Mouse (Mus musculus) testis, adult 2 months (tissue): ENCODE data around the gene Vamp1. TPM values are rescaled to one million over a fixed set of nuclear protein-coding genes. Genes with fewer than 3 reads are reported as not detected.

Experiments
- H3K27ac ChIP-seq: fragments of 200-500 bp; 2 replicates; pipeline ENCODE4 v1.5.1; 2012; ENCODE audit warnings: low read depth, low read length; ENCODE audit not compliant: control insufficient read depth, insufficient read depth
- H3K27me3 ChIP-seq: fragments of 200-500 bp; 2 replicates; pipeline ENCODE4 v1.6.1; 2012; ENCODE audit warnings: mild to moderate bottlenecking, low read length, moderate library complexity; ENCODE audit not compliant: control insufficient read depth, insufficient read depth
- H3K36me3 ChIP-seq: fragments of 200-500 bp; 2 replicates; pipeline ENCODE4 v1.6.1; 2012; ENCODE audit warnings: mild to moderate bottlenecking, low read length; ENCODE audit not compliant: control insufficient read depth, insufficient read depth
- H3K4me1 ChIP-seq: fragments of 200-500 bp; 2 replicates; pipeline ENCODE4 v1.6.1; 2012; ENCODE audit warnings: low read length; ENCODE audit not compliant: control insufficient read depth, insufficient read depth
- H3K4me3 ChIP-seq: fragments of 200-500 bp; 2 replicates; pipeline ENCODE4 v1.5.1; 2012; ENCODE audit warnings: low read depth, mild to moderate bottlenecking, low read length, moderate library complexity, mixed read lengths; ENCODE audit not compliant: control insufficient read depth
- CTCF ChIP-seq: fragments of 200-500 bp; IDR thresholded peaks from 2 replicates; pipeline ENCODE4 v1.5.1; 2012; ENCODE audit warnings: low read depth, mild to moderate bottlenecking, inconsistent platforms, low read length, moderate library complexity; ENCODE audit not compliant: control insufficient read depth, insufficient read depth, insufficient replicate concordance
- POLR2A ChIP-seq: fragments of 200-500 bp; IDR thresholded peaks from 2 replicates; pipeline ENCODE4 v1.6.1; 2012; ENCODE audit warnings: low read depth, mild to moderate bottlenecking, inconsistent platforms, low read length, moderate library complexity; ENCODE audit not compliant: control insufficient read depth
- polyA plus RNA-seq: library from polyadenylated mRNA; depleted of rRNA; stranded (reverse); fragments of >200 nt; gene quantifications from 2 replicates; pipeline ENCODE4 v1.2.3, GENCODE M21; 2012

Gene Vamp1
- polyA plus RNA-seq, 1 experiment: 11.3 TPM

DNA sequence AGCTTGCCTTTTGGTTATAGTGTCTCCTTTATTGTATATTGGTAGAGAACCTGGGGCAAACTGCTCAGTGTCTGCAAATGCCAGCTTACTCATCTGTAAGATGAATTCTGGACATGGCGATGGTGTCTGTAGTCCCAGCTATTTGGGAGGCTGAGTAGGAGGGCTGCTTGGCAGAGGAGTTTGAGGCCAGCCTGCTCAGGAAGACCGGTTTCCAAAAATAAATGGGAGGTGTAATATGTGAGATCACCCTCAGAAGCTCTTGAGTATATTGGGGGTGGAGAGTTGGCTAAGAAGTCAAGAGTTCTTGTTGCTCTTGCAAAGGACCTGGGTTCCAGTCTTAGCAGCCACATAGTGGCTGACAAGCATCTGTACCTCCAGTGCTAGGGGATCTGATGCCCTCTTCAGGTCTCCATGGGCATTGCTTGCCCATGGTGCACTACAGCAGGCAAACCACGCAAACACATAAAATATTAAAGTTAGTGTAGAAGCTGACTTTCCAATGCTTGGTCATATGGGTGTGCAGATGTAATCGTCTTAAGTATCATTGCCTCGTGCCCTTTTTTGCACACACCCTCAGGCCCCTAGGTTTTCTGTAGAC lies 10.3 kb downstream of the Vamp1 start:
- H3K36me3 ChIP-seq: no peaks in the 10 kb centered on the region
- H3K27me3 ChIP-seq: no peaks in the 10 kb centered on the region
- no peak for TF ChIP-seq POLR2A
- peak; percentile 31; the same call in 1 of the 2 replicates for TF ChIP-seq CTCF
- H3K27ac ChIP-seq: no peak overlapping the region
- H3K4me3 ChIP-seq: no peak overlapping the region
- H3K4me1 ChIP-seq: no peaks in the 10 kb centered on the region

DNA sequence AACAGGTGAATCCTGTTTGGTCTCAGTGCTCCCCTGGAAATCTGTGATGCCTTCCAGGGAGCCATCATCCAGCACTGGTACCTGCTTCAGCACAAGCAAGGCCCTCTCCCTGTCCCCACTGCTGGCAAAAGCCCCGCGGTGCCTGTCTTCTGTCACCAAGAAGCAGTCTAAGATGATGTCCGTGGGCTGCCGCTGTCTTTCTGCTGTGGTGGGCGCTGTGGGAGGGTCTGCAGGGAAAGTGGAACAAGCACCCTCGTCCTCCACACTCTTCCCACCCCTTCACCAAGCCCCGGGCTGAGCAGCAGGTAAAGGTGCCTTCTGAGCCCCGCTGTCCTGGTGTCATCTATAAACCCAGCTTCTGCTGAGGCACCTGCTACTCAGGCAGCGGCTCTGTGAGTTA lies 15.2 kb downstream of the Vamp1 start:
- no peaks in the 10 kb centered on the region for H3K36me3 ChIP-seq
- no peak for TF ChIP-seq POLR2A
- TF ChIP-seq CTCF: no peak
- H3K27me3 ChIP-seq: no peaks in the 10 kb centered on the region
- peaks cover 8% of the 10 kb centered on the region for H3K4me1 ChIP-seq
- no peak overlapping the region for H3K27ac ChIP-seq
- peak overlapping the region; percentile 91 for H3K4me3 ChIP-seq

DNA sequence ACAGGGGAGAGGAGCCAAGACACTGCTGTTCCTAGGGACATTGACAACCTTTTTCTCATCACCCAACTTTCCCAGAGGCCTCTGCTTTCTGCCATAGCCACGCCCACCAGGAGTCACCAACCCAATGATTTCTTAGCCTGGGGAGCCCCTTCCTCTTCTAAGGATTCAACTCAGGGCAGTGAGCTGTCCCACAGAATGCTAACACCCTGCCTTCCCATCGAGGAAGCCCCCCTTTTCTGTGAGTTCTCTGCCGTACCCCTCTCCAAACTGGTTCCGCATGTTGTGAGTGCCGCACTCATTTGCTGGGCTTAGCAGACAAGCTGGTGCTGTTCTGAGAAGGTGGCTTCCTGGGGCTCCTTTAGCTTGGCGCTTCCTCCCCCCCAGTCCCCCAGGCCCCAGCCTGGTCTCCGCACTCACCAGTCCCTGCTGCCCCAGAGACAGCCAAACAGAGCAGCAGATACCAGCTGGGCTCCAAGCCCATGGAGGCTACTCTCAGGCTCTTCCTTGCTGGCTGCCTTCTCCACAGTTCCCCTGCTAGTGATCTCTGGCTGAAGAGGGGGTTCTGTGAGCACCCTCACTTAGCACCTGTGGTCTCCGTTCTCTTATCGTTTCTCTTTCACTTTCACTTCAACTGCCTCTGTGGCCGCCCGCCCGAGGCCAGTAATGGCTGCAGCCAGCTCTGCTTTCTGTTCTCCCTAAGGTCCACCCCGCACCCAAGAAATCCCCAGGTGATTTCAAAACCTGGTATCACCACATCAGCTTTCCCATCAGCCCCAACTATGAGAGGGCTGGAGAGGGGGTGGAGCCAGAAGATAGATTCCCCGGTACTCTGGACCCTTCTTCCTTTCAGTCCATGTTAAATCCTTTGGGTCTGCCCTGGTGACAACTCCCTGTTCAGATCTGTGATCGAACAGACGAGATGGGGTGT lies 16.0 kb downstream of the Vamp1 start, which contains the start of gene Tapbpl:
Gene Tapbpl, minus strand, starts transcription at position 744 of the 928 bp plus-strand sequence.
- TF ChIP-seq POLR2A (no peak; the same call in 1 of the 2 replicates), CTCF (no peak)
- no peaks in the 10 kb centered on the region for H3K36me3 ChIP-seq
- H3K27me3 ChIP-seq: no peaks in the 10 kb centered on the region
- H3K4me1 ChIP-seq: peaks cover 8% of the 10 kb centered on the region
- peak within 1 kb of the TSS; percentile 91 for H3K4me3 ChIP-seq
- peak within 1 kb of the TSS; percentile 91 for H3K27ac ChIP-seq

DNA sequence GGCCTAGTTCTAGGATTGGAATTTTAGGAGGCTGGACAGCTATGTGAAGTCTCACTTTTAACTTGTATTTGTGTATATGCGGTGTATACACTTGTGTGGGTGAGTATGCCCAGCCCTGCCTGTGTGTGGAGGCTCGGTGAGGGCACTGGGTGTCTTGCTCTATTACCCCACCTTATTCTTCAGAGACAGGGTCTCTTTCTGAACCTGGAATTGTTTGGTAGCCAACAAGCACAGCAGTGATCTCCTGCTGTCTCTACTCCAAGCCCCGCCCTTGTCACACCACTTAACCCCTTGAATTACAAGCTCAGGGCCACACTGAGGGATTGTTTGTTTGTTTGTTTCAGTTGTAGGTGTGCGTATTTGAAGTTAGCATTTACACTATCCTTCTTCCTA lies 16.7 kb downstream of the Vamp1 start:
- peak overlapping the region; percentile 91 for H3K4me3 ChIP-seq
- H3K36me3 ChIP-seq: no peaks in the 10 kb centered on the region
- TF ChIP-seq CTCF (no peak), POLR2A (no peak; the same call in 1 of the 2 replicates)
- H3K27ac ChIP-seq: peak overlapping the region; percentile 91
- H3K4me1 ChIP-seq: peaks cover 8% of the 10 kb centered on the region
- no peaks in the 10 kb centered on the region for H3K27me3 ChIP-seq

DNA sequence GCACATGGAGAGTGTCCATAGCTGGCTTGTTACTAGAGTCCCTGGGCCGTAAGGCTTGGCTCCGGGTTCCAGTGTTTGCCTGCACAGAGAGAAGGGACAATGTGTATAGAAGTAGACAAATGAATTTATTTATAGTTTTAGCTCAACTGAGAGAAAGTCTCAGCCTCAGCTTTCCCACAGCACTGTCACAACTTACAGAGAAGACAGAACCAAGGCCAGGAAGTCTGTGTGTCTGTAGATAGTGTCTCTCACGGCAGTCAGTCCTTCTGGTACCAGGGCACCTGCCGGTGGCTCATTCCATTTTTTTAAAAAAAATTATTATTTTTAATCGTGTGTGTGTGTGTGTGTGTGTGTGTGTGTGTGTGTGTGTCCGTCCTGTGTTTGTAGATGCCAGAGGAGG lies 17.2 kb downstream of the Vamp1 start:
- no peak for TF ChIP-seq POLR2A
- no peak for TF ChIP-seq CTCF
- Histone ChIP-seq H3K27me3 (no peaks in the 10 kb centered on the region), H3K4me1 (peaks cover 8% of the 10 kb centered on the region), H3K36me3 (no peaks in the 10 kb centered on the region), H3K27ac (no peak overlapping the region), H3K4me3 (peak overlapping the region; percentile 91)

DNA sequence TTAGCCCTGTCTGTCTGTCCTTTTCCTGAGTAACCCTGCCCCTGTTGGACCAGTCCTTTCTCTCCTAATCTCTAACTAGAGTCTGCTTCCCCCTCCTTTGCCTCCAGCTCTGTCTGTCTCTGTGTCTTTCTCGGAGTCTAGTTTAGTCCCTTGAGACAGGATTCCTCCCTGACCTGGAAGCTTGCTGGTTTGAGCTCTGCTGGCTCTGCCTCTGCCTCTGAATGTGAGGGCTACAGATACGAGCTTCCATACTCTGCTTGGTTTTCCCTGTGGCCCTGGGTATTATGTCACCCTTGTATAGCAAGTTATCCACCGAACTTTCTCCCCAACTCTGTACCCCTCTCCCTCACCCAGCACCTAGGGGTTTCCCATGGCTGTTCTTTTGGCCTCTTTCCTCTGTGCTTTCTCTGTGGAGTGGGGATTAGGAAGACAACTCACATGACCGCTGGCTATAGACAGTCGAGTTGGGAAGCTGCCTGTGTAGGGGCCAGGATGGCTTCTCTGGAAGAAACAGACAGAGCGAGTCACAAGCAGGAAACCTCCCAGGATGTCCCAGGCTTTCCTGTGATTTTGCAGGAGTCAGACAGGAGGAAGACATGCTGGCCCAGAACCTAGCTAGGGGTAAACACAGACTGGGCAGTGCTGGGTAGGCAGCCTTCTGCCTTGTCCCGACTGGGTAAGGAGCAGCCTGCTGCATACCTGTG lies 18.6 kb downstream of the Vamp1 start:
- TF ChIP-seq CTCF: no peak
- TF ChIP-seq POLR2A: no peak
- Histone ChIP-seq H3K27me3 (no peaks in the 10 kb centered on the region), H3K27ac (peak overlapping the region; percentile 7; the same call in 1 of the 2 replicates), H3K4me3 (peak overlapping the region; percentile 52), H3K4me1 (peaks cover 8% of the 10 kb centered on the region), H3K36me3 (no peaks in the 10 kb centered on the region)

DNA sequence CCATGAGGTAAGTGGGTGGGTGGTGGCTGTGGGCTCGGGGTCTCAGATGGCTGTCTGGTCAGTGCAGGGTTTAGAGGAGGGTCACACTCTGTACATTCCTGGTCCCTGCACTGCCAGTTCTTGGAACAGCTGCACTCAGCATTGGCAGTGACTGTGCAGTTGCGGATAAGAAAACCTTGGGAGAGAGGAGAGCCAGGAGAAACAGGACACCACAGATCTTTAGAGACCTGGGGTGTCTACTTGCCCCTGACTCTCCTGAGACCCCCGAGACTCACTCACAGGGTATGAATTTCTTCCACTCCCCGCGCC lies 19.1 kb downstream of the Vamp1 start:
- Histone ChIP-seq H3K27ac (no peak overlapping the region), H3K4me1 (peaks cover 8% of the 10 kb centered on the region), H3K36me3 (no peaks in the 10 kb centered on the region), H3K4me3 (peak overlapping the region; percentile 1), H3K27me3 (no peaks in the 10 kb centered on the region)
- TF ChIP-seq POLR2A: no peak
- no peak for TF ChIP-seq CTCF
